Mouse (Mus musculus): Measurements from ENCODE around the gene Ckmt1. TPM values are rescaled to one million over a fixed set of nuclear protein-coding genes. Genes with fewer than 3 reads are reported as not detected.
"Not testable (repeated sequence)": the region's sequence is repeated elsewhere in the genome, so short reads cannot be mapped to it uniquely, and the experiment has no call there.

The Ckmt1 gene
- polyA plus RNA-seq, 1 experiment from 2014 or later: 2.0 TPM

- no peak for DNase-seq (ENCODE audit: low spot score)
- 83% methylated on average over 3 of the region's 3 CpGs for WGBS
- H3K9me3 ChIP-seq (ENCODE audit: control insufficient read depth, low read length): no peaks in the 10 kb centered on the region
- no peaks in the 10 kb centered on the region for H3K27me3 ChIP-seq (ENCODE audit: control insufficient read depth, insufficient read depth, low read length)
- H3K4me3 ChIP-seq (ENCODE audit: low read depth, low read length): no peak overlapping the region
- ATAC-seq (ENCODE audit: insufficient number of reproducible peaks, low FRiP score, low TSS enrichment, low read depth): no peak
- H3K9ac ChIP-seq (ENCODE audit: low read length): no peak overlapping the region
- no peaks in the 10 kb centered on the region for H3K36me3 ChIP-seq (ENCODE audit: control insufficient read depth, insufficient read depth, low read length)
- no peak overlapping the region for H3K4me2 ChIP-seq (ENCODE audit: low read depth, severe bottlenecking)
- H3K27ac ChIP-seq (replicated peaks; ENCODE audit: low read depth, low read length): no peak overlapping the region
- no peaks in the 10 kb centered on the region for H3K4me1 ChIP-seq (ENCODE audit: control insufficient read depth, insufficient read depth, low read length)
Measured at GRCm38 (mm10) chr2:121372266-121372665, 14.8 kb downstream of the Ckmt1 start.

- H3K27me3 ChIP-seq (ENCODE audit: control insufficient read depth, insufficient read depth, low read length): no peaks in the 10 kb centered on the region
- no peak overlapping the region for H3K27ac ChIP-seq (replicated peaks; ENCODE audit: low read depth, low read length)
- no peaks in the 10 kb centered on the region for H3K9me3 ChIP-seq (ENCODE audit: control insufficient read depth, low read length)
- H3K9ac ChIP-seq (ENCODE audit: low read length): no peak overlapping the region
- DNase-seq (ENCODE audit: low spot score): no peak
- WGBS: 50% methylated on average over 2 of the region's 2 CpGs
- ATAC-seq (ENCODE audit: insufficient number of reproducible peaks, low FRiP score, low TSS enrichment, low read depth): no peak
- no peak overlapping the region for H3K4me2 ChIP-seq (ENCODE audit: low read depth, severe bottlenecking)
- H3K4me3 ChIP-seq (ENCODE audit: low read depth, low read length): no peak overlapping the region
- H3K4me1 ChIP-seq (ENCODE audit: control insufficient read depth, insufficient read depth, low read length): no peaks in the 10 kb centered on the region
- no peaks in the 10 kb centered on the region for H3K36me3 ChIP-seq (ENCODE audit: control insufficient read depth, insufficient read depth, low read length)
Measured at GRCm38 (mm10) chr2:121374766-121375165, 17.3 kb downstream of the Ckmt1 start.

- H3K9ac ChIP-seq (ENCODE audit: low read length); ATAC-seq (ENCODE audit: insufficient number of reproducible peaks, low FRiP score, low TSS enrichment, low read depth); H3K27ac ChIP-seq (replicated peaks; ENCODE audit: low read depth, low read length); H3K9me3 ChIP-seq (ENCODE audit: control insufficient read depth, low read length); H3K4me3 ChIP-seq (ENCODE audit: low read depth, low read length); H3K27me3 ChIP-seq (ENCODE audit: control insufficient read depth, insufficient read depth, low read length); H3K36me3 ChIP-seq (ENCODE audit: control insufficient read depth, insufficient read depth, low read length); H3K4me2 ChIP-seq (ENCODE audit: low read depth, severe bottlenecking); DNase-seq (ENCODE audit: low spot score); H3K4me1 ChIP-seq (ENCODE audit: control insufficient read depth, insufficient read depth, low read length): not testable (repeated sequence)
- WGBS: 96% methylated on average over 14 of the region's 17 CpGs
Measured at GRCm38 (mm10) chr2:121386961-121387575, 29.6 kb downstream of the Ckmt1 start, which contains the start of gene Strc. Strc (minus strand) TSS chr2:121387168.

- H3K27me3 ChIP-seq (ENCODE audit: control insufficient read depth, insufficient read depth, low read length): no peaks in the 10 kb centered on the region
Measured at GRCm38 (mm10) chr2:121396624-121397023, 39.1 kb downstream of the Ckmt1 start.

GRCm38 (mm10) chr2:121403296-121403695 lies 45.8 kb downstream of the Ckmt1 start:
- Histone ChIP-seq H3K27ac (replicated peaks; ENCODE audit: low read depth, low read length) (no peak overlapping the region), H3K9me3 (ENCODE audit: control insufficient read depth, low read length) (no peaks in the 10 kb centered on the region), H3K4me2 (ENCODE audit: low read depth, severe bottlenecking) (no peak overlapping the region), H3K27me3 (ENCODE audit: control insufficient read depth, insufficient read depth, low read length) (no peaks in the 10 kb centered on the region), H3K36me3 (ENCODE audit: control insufficient read depth, insufficient read depth, low read length) (no peaks in the 10 kb centered on the region), H3K9ac (ENCODE audit: low read length) (no peak overlapping the region), H3K4me3 (ENCODE audit: low read depth, low read length) (no peak overlapping the region), H3K4me1 (ENCODE audit: control insufficient read depth, insufficient read depth, low read length) (no peaks in the 10 kb centered on the region)
- ATAC-seq (ENCODE audit: insufficient number of reproducible peaks, low FRiP score, low TSS enrichment, low read depth) (no peak), DNase-seq (ENCODE audit: low spot score) (no peak)

More at GRCm38 (mm10) chr2:121396624-121397023, 39.1 kb downstream of the Ckmt1 start:
- Histone ChIP-seq H3K4me1 (ENCODE audit: control insufficient read depth, insufficient read depth, low read length) (no peaks in the 10 kb centered on the region), H3K27ac (replicated peaks; ENCODE audit: low read depth, low read length) (no peak overlapping the region), H3K4me2 (ENCODE audit: low read depth, severe bottlenecking) (no peak overlapping the region), H3K9me3 (ENCODE audit: control insufficient read depth, low read length) (no peaks in the 10 kb centered on the region), H3K4me3 (ENCODE audit: low read depth, low read length) (no peak overlapping the region), H3K36me3 (ENCODE audit: control insufficient read depth, insufficient read depth, low read length) (no peaks in the 10 kb centered on the region), H3K9ac (ENCODE audit: low read length) (no peak overlapping the region)
- ATAC-seq (ENCODE audit: insufficient number of reproducible peaks, low FRiP score, low TSS enrichment, low read depth): no peak
- 12% methylated on average over 8 of the region's 8 CpGs for WGBS
- peak; percentile 89 for DNase-seq (ENCODE audit: low spot score)

- 34% methylated on average over 4 of the region's 4 CpGs for WGBS
- DNase-seq (ENCODE audit: low spot score): peak; percentile 62
Measured at GRCm38 (mm10) chr2:121408160-121408559, 50.6 kb downstream of the Ckmt1 start.

GRCm38 (mm10) chr2:121412843-121413386 lies 55.4 kb downstream of the Ckmt1 start:
- H3K9ac ChIP-seq (ENCODE audit: low read length): peak overlapping the region; percentile 100
- no peaks in the 10 kb centered on the region for H3K27me3 ChIP-seq (ENCODE audit: control insufficient read depth, insufficient read depth, low read length)
- H3K4me3 ChIP-seq (ENCODE audit: low read depth, low read length): peak overlapping the region; percentile 100
- 13% methylated on average over 4 of the region's 4 CpGs for WGBS
- peak overlapping the region; percentile 96 for H3K27ac ChIP-seq (replicated peaks; ENCODE audit: low read depth, low read length)
- ATAC-seq (ENCODE audit: insufficient number of reproducible peaks, low FRiP score, low TSS enrichment, low read depth) (peak; percentile 14; the same call in 1 of the 2 replicates), DNase-seq (ENCODE audit: low spot score) (no peak)
- peak overlapping the region; percentile 60 for H3K4me2 ChIP-seq (ENCODE audit: low read depth, severe bottlenecking)
- H3K9me3 ChIP-seq (ENCODE audit: control insufficient read depth, low read length): no peaks in the 10 kb centered on the region
- H3K36me3 ChIP-seq (ENCODE audit: control insufficient read depth, insufficient read depth, low read length): no peaks in the 10 kb centered on the region
- H3K4me1 ChIP-seq (ENCODE audit: control insufficient read depth, insufficient read depth, low read length): peaks cover 6% of the 10 kb centered on the region; the same call in 1 of the 2 replicates

More at GRCm38 (mm10) chr2:121408160-121408559, 50.6 kb downstream of the Ckmt1 start:
- Histone ChIP-seq H3K9me3 (ENCODE audit: control insufficient read depth, low read length) (no peaks in the 10 kb centered on the region), H3K4me1 (ENCODE audit: control insufficient read depth, insufficient read depth, low read length) (no peaks in the 10 kb centered on the region), H3K4me2 (ENCODE audit: low read depth, severe bottlenecking) (no peak overlapping the region), H3K27me3 (ENCODE audit: control insufficient read depth, insufficient read depth, low read length) (no peaks in the 10 kb centered on the region), H3K9ac (ENCODE audit: low read length) (no peak overlapping the region), H3K4me3 (ENCODE audit: low read depth, low read length) (no peak overlapping the region), H3K36me3 (ENCODE audit: control insufficient read depth, insufficient read depth, low read length) (no peaks in the 10 kb centered on the region), H3K27ac (replicated peaks; ENCODE audit: low read depth, low read length) (no peak overlapping the region)
- no peak for ATAC-seq (ENCODE audit: insufficient number of reproducible peaks, low FRiP score, low TSS enrichment, low read depth)

Measured in limb, embryonic 11.5 days (tissue).